Mouse (Mus musculus) lung, postnatal 0 days (tissue): Measurements from ENCODE around the gene Il25.

Experiments used
- CTCF ChIP-seq: IDR thresholded peaks from 2 replicates; pipeline ENCODE4 v1.5.1; 2016; ENCODE audit warnings: antibody characterized with exemption, mild to moderate bottlenecking
- EP300 ChIP-seq: IDR thresholded peaks from 2 replicates; pipeline ENCODE4 v1.6.1; 2016; ENCODE audit warnings: antibody characterized with exemption, mild to moderate bottlenecking, control low read depth

- TF ChIP-seq CTCF (no peak), EP300 (no peak)
Observed at GRCm38 (mm10) chr14:54967874-54968273, 35.4 kb downstream of the Il25 start.
